Mouse (Mus musculus) left cerebral cortex, postnatal 14 days (tissue): Measurements from ENCODE around the gene Mbd5. TPM values are rescaled to one million over a fixed set of nuclear protein-coding genes. Genes with fewer than 3 reads are reported as not detected.
A peak's percentile ranks its signal among the peaks of the same experiment; 100 is the strongest.

Source experiments
- DNase-seq, 2 experiments: peaks; one replicate each; pipeline ENCODE4 v3.0.0; 2021 to 2022; ENCODE audit warnings: low spot score in 2 of 2, mixed read lengths in 1 of 2
- intact Hi-C: fragments of 180-260 bp; cut with DNase I; formaldehyde crosslinking; loops from one replicate; pipeline ENCODE4 v1.15.1; 2025
- long read RNA-seq, 2 experiments: library from polyadenylated mRNA; stranded (forward); transcript quantifications; one replicate each; pipeline ENCODE4 v2.0.0; 2021
- total RNA-seq, 2 experiments: library from RNA; stranded (reverse); gene quantifications; 2 replicates each; pipeline ENCODE4 v1.2.3; 2021

Mbd5 gene
- 100 to 1,000 TPM; 112 to 116 TPM for total RNA-seq
- long read RNA-seq, experiment 1, partial matches to known transcripts: 6 of 15 reads
- long read RNA-seq, experiment 1, other reads (novel, unspliced or antisense): 6 of 15 reads
- long read RNA-seq, experiment 2, partial matches to known transcripts: 6 of 12 reads
- long read RNA-seq, experiment 2, other reads (novel, unspliced or antisense): 5 of 12 reads

- intact Hi-C loops: no loop called here
- peak; percentile 98 to 100 for DNase-seq
Measured at GRCm38 (mm10) chr2:48948841-48949584, at the start of gene Mbd5. Mbd5 (plus strand) TSS chr2:48949508.

DNA sequence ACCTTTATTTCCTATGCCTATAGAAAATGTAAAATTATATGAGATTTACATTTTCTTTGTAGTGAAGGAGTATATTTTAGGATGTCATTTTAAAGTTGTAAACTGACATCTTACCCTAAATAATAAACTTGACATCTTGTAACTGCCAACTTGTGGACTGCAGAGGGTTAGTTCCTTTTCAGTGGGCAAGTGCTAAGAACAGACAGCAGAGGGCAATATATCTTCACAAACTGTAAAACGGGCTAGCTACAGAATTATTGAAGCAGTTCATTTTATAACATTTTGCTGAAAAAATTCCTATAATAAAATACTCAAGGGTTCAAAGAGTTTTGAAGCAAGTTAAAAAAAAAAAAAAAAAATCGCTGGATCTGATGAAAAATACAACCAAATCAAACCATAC is 40.4 kb upstream of the Mbd5 start:
- DNase-seq: peak; percentile 20 to 48
- intact Hi-C loops: loop anchor here (5.0 to 10.0 kb wide), 2 partner anchors 516 to 823 kb away; no protein-coding TSS in a partner anchor

GRCm38 (mm10) chr2:48914185-48914584 is 35.1 kb upstream of the Mbd5 start:
- intact Hi-C loops: loop anchor here (5.0 kb wide), 1 partner anchor 398 kb away; no protein-coding TSS in a partner anchor
- DNase-seq: no peak

DNA sequence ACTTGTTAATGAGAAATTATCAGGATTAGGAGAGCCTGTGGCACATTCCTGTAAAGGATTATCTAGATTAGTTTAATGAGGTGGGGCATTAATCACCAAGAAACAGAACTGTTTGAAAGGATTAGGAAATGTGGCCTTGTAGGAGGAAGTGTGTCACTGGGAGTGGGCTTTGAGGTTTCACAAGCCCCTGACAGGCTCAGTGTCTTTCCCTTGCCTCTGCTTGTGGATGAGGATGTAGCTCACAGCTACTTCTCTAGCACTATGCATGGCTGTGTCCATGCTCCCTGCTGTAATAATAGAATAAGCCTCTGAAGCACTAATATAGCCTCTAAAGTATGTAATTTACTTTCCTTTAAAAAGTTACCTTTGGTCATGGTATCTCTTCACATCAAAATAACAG is 33.5 kb upstream of the Mbd5 start:
- intact Hi-C loops: no loop called here
- no peak for DNase-seq

DNA sequence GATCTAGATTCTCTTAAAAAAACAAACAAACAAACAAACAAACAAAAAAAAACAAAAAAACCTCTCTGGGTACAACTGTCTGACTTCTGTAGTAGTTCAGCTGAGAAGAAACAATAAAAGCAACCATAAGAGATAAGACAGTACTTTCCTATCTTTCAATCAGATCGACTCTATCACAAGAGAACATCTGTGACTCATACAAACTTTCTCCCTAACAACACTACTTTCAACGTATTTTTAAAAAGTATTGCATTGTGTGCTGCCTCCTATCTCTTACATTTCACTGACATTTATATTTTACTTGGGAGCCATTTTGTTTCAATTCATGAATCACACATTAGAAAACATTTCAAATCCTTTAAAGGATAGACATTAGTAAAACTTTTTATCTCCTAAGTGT is 14.2 kb upstream of the Mbd5 start:
- intact Hi-C loops: no loop called here
- no peak for DNase-seq

- no peak for DNase-seq
- intact Hi-C loops: no loop called here
Measured at GRCm38 (mm10) chr2:48947761-48948160, 1.5 kb upstream of the Mbd5 start.

DNA sequence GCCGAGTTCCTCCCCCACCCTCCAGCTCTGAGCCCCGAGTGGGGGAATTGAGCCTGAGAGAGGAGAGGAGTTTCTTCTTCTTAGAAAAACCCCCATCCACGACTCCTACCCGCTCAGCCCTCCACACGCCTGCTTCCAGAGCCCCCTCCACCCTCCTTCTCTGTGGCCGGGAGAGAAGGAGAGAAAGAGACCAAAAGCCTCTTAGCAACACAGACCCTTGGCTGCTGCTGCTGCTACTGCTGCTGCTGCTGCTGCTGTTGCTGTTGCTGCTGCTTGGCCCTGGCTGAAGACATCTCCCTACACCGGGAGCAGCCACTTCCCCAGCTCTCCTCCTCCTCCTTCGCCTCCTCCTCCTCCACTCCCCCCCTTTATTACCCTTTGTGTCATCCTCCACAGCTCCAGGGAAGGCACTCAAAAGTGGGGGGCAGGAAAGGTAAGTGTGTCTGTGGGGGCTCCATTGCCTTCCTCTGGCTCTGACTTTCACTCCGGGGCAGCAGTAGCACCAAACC is 489 bp downstream of the Mbd5 start:
- peak; percentile 34 to 48 for DNase-seq
- intact Hi-C loops: no loop called here

DNA sequence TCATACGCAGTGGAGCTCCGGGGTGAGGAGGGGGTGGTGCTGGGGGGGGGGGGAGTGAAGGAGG is 776 bp downstream of the Mbd5 start, which contains the start of gene Orc4:
Orc4 (minus strand) TSS at position 26 of the 64 bp plus-strand sequence.
- no peak for DNase-seq
- intact Hi-C loops: no loop called here

GRCm38 (mm10) chr2:48950316-48950880 is 1.1 kb downstream of the Mbd5 start:
- intact Hi-C loops: no loop called here
- DNase-seq: peak in 1 of 2 experiments; percentile 8

DNA sequence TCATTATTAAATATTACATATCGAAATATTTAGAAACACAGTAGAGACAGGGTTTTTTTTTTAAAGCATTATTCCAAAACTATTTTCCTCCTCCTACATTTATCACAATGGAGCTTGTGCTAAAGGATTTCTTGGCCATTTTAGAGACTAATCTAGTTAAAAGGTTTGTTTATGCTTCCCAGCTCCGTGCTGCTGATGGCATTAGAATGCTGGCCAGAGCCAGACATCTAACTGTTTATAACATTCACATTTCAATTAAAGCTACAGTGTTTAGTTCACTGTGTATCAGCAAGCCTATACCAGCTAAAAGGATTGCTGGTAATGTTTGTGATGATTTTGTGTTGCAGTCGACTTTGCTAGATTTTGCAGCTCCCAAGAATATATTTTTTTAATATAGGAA is 7.3 kb downstream of the Mbd5 start:
- intact Hi-C loops: no loop called here
- no peak for DNase-seq

- intact Hi-C loops: no loop called here
Measured at GRCm38 (mm10) chr2:48978920-48979319, 29.6 kb downstream of the Mbd5 start.

DNA sequence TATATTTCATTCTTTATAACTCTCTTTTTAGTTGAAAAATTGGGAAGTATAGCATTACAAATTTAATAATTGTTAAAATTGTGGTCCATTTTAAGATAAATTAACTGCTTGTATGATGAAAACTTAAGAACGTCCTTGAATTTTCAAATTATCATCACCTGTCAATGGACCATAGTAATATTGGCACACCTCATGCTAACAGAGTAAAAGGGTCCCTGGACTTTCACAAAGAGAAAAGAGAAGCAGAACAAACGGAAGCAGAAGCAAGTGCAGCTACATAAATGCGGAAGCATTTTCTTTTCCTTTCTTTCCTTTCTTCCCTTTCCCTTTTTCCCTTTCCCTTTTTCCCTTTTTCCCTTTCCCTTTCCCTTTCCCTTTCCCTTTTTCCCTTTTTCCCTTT is 41.0 kb downstream of the Mbd5 start:
- DNase-seq: no peak
- intact Hi-C loops: no loop called here

More at GRCm38 (mm10) chr2:48978920-48979319, 29.6 kb downstream of the Mbd5 start:
- no peak for DNase-seq

DNA sequence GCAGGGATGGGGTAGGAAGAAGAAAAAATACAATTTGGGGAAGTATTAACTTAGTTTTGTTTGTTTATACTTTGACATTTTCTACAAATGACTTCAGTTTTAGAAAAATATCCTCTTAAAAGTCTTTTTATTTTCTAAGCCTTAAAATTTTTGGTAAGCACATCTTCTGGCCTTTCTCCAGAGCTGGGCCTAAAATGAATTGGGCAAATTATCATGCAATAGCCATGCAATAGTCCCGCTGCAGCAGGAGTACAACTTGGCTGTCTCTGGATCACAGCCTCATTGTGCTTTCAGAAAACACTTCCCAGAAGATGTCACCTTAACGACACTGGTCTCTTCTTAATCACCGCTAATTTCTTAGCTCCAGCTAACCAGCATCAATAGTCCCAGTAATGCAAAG is 91.2 kb downstream of the Mbd5 start:
- intact Hi-C loops: no loop called here
- DNase-seq: no peak

- DNase-seq: no peak
- intact Hi-C loops: no loop called here
Measured at GRCm38 (mm10) chr2:49050030-49050429, 100.7 kb downstream of the Mbd5 start.

DNA sequence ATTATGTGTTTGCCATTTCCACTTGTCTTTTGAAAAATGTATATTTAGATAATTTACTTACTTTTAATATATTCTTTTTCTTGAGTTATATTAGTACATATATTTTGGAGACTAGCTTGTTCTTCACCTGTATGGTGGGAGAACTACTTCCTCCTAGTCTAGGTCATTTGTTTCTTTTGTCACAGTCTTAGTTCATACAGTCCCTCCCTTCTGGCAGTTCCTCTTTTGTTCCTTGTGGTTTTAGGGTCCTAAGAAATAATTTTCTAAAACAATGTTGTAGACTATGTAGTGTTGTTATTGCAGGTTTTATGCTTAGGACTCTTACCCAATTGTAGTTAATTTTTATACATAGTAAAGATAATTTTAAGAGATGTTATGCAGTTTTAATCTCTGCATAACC is 118.6 kb downstream of the Mbd5 start:
- intact Hi-C loops: no loop called here
- DNase-seq: no peak

GRCm38 (mm10) chr2:49084966-49085365 is 135.7 kb downstream of the Mbd5 start:
- intact Hi-C loops: no loop called here

DNA sequence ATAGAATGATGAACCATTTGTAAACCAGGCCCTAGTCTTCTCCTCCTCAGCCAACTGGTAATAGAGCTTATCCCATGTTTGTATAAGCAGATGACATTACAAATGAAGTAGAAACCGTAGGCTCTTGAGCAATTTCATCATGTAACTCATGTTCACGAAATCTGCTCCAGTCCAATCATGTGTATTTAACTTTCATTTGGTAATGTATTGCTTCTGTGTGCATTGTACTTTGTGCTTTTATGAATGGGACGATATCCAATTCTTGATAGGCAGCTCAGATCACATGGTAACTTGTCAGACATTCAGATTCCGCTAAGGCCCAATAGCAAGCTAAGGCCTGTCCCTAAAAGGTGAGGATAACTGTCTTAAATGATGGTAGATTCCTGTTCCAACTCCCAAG is 141.5 kb downstream of the Mbd5 start:
- intact Hi-C loops: no loop called here

More at GRCm38 (mm10) chr2:49084966-49085365, 135.7 kb downstream of the Mbd5 start:
- DNase-seq: no peak

DNA sequence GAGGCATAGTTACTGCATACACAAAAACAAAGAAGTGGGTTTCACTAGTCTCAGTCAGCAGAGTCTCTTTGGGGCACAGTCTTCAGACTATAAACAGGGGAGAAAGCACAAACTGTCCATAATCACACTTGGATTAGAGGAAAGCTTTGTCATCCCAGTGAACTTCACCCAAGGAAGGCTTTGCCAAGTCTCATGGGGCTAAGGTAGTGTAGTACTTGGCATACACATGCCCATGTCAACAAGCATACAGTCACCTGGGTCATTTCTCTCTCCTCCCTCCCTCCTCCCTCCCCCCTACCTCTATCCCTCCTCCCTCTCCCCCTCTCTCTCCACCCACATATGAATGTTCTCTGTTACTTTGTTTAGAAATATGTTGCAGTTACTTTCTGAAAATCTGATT is 147.5 kb downstream of the Mbd5 start:
- intact Hi-C loops: no loop called here
- no peak for DNase-seq

More for the DNA sequence above, 141.5 kb downstream of the Mbd5 start:
- DNase-seq: no peak

GRCm38 (mm10) chr2:49108906-49109305 is 159.6 kb downstream of the Mbd5 start:
- no peak for DNase-seq
- intact Hi-C loops: no loop called here

DNA sequence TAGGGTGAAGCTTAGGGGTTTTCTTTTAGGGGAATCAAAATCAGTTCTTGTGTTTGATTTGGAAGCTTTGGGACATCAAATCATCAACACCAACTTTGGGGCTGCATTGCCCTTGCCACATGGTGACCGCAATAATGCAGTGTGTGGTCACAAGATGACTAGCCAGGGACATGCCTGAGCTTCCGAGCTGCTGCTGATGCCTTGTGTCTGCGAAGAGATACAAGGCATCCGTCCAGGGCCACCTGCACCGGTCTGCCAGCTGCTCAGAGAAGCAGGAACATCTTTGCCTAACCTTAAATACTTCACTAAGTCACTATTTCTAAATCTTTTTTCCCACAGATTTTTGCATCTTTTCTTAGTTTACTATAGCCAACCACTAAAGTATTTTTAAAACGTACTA is 170.6 kb downstream of the Mbd5 start:
- DNase-seq: peak in 1 of 2 experiments; percentile 3
- intact Hi-C loops: no loop called here

DNA sequence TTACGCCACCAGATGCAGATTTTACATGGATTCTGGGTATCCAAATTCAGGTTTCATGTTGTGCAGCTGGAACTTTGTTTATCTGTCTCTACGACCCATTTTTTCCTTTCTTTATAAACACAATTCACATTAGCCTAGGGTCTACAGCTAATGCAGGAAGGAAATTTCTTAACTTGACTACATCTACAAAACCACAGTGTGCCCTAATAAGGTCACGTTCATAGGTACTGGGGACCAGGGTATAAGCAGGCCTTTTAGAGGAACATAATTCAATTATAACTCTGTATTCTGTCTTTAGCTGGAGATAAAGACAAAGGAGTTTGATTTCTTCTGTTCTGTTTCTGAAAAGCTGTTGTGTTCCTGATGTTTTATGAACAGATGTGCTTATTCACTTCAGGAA is 172.3 kb downstream of the Mbd5 start:
- no peak for DNase-seq
- intact Hi-C loops: no loop called here
